Mouse (Mus musculus) brain, embryonic 14.5 days (tissue): Measurements from ENCODE around the gene Ccdc87.

Source experiments
- CTCF ChIP-seq: fragments of 200-500 bp; IDR thresholded peaks from 2 replicates; pipeline ENCODE4 v1.5.1; 2012; ENCODE audit warnings: inconsistent platforms, mild to moderate bottlenecking, moderate library complexity, borderline replicate concordance; ENCODE audit not compliant: insufficient read depth, insufficient read length; ENCODE audit errors: extremely low read depth
- POLR2A ChIP-seq: fragments of 200-500 bp; IDR thresholded peaks from 2 replicates; pipeline ENCODE4 v1.6.1; 2012; ENCODE audit warnings: mild to moderate bottlenecking, inconsistent platforms, borderline replicate concordance; ENCODE audit not compliant: poor library complexity, insufficient read depth, insufficient read length, severe bottlenecking; ENCODE audit errors: extremely low read depth

DNA sequence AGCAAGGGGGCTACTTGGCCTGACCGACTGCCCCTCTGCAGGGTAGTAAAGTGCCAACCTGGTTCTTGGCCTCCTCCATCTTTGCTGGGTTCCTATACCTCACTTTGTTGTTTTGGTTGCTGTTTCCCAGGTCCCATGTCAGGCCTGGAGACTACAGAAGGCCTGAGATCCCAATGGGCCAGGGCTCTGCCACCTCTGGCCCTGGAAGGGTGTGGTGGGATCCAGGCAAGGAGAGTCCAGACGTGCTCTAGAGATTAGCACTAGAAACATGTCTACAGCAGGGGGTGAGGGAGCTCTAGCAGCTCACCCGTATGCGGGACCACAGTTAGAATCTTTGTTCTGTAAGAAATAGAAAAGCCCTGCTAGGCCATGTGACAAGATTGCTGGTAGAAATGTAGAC lies 44.8 kb downstream of the Ccdc87 start:
- TF ChIP-seq CTCF (no peak), POLR2A (no peak)
